Mouse (Mus musculus) thymus, adult 2 months (tissue): ENCODE results near the gene Rgcc.

ENCODE experiments used
- CTCF ChIP-seq: fragments of 200-500 bp; IDR thresholded peaks from 2 replicates; pipeline ENCODE4 v1.5.1; 2012; ENCODE audit warnings: mild to moderate bottlenecking, control low read depth, low read length, moderate library complexity, borderline replicate concordance; ENCODE audit not compliant: control insufficient read depth, poor library complexity, insufficient read depth; ENCODE audit errors: extremely low read depth
- POLR2A ChIP-seq: fragments of 200-500 bp; IDR thresholded peaks from 2 replicates; pipeline ENCODE4 v1.6.1; 2012; ENCODE audit warnings: mild to moderate bottlenecking, low read length, control low read depth, moderate library complexity; ENCODE audit not compliant: control insufficient read depth, poor library complexity, insufficient read depth; ENCODE audit errors: extremely low read depth

DNA sequence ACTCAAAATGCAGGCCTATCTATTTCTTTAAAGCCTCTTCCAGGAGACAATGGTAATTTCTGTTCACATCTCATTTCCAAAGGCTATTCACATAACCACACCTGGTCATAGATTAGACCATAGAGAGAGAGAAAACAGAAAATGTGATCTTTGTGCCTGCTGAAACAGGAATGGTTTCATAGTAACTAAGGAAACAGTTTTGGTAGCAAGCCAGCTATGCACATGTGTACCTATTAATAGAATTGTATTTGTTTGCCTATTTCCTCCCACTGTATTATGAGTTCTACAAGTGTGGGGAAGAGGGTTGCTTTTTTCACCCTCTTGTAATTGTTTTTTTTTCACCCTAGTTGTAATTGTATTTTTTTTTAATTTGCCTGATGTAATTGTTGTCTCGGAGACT is 31.9 kb downstream of the Rgcc start:
- TF ChIP-seq POLR2A (no peak), CTCF (no peak)
